Mouse (Mus musculus) hematopoietic stem cell, adult 5-6 weeks (primary cell): Measurements from ENCODE around the gene Tmem258. TPM values are rescaled to one million over a fixed set of nuclear protein-coding genes. Genes with fewer than 3 reads are reported as not detected.
"Not testable (repeated sequence)": the region's sequence is repeated elsewhere in the genome, so short reads cannot be mapped to it uniquely, and the experiment has no call there.

ENCODE experiments used
- ATAC-seq, 2 experiments: fragments of 125-278 bp in 1 of 2; replicated peaks in 1 of 2; 2 replicates each; pipeline ENCODE4 v1.8.0; 2016 to 2017; ENCODE audit warnings: inconsistent platforms in 2 of 2, mild to moderate bottlenecking in 2 of 2, moderate number of reproducible peaks in 2 of 2, low read depth in 1 of 2, moderate TSS enrichment in 1 of 2; ENCODE audit not compliant: low FRiP score in 2 of 2, poor library complexity in 2 of 2, severe bottlenecking in 2 of 2, insufficient read depth in 1 of 2, low TSS enrichment in 1 of 2
- total RNA-seq: library from RNA; stranded (forward); fragments of 172-1452, 232-1000 nt; gene quantifications from 2 replicates; pipeline ENCODE4 v1.2.3, GENCODE M21; 2017

Tmem258 gene
- total RNA-seq, result 102 and 111 TPM in 2 replicates

- ATAC-seq, result peak; percentile 90 to 96
Observed at GRCm38 (mm10) chr19:10203848-10204615, at the start of gene Tmem258, which contains the start of gene Fen1. TSS of gene Tmem258 (plus strand) at chr19:10204014. TSS of gene Fen1 (minus strand) at chr19:10204169.

GRCm38 (mm10) chr19:10157725-10158124 is 46.1 kb upstream of the Tmem258 start:
- ATAC-seq, result no peak

GRCm38 (mm10) chr19:10163896-10164295 is 39.9 kb upstream of the Tmem258 start:
- no peak for ATAC-seq

- ATAC-seq, result not testable (repeated sequence)
Observed at GRCm38 (mm10) chr19:10165928-10166327, 37.9 kb upstream of the Tmem258 start.

- ATAC-seq, result no peak
Observed at GRCm38 (mm10) chr19:10167112-10167511, 36.7 kb upstream of the Tmem258 start.

DNA sequence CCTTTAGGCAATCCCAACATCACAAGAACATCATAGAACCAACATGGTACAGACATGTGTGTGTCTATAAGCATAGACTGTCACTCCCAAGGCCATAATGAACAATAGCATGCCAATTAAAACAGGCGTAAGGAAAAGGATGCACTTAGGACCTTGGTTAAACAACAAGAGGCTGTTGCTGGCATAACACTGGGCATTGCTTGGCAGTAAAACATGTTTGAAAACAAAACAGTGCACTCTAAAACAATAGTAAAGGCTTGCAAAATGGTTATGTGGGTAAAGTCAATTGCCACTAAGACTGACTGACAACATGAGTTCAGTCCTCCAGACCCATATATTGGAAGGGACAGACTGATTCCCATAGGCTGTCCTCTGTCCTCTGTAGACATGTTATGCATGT is 35.9 kb upstream of the Tmem258 start:
- ATAC-seq, result no peak

- no peak for ATAC-seq
Observed at GRCm38 (mm10) chr19:10168441-10168840, 35.4 kb upstream of the Tmem258 start.

DNA sequence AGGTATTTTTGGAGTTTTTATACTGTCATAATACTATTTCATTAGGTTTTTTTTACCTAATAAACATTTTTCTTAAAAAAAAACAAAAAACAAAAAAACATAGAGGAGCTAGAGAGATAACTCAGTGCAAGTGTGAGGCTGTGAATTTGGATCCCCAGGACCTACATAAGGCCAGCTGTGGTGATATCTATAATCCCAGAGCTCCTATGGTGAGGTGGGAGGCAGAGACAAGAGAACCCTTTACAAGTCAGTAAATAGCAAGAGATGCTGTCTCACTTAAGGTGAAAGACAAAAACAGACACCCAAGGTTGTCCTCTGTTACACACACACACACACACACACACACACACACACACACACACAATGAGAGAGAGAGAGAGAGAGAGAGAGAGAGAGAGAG is 34.6 kb upstream of the Tmem258 start:
- no peak for ATAC-seq

GRCm38 (mm10) chr19:10169692-10170330 is 34.0 kb upstream of the Tmem258 start:
- not testable (repeated sequence) for ATAC-seq

- no peak for ATAC-seq
Observed at GRCm38 (mm10) chr19:10170466-10170865, 33.3 kb upstream of the Tmem258 start.

DNA sequence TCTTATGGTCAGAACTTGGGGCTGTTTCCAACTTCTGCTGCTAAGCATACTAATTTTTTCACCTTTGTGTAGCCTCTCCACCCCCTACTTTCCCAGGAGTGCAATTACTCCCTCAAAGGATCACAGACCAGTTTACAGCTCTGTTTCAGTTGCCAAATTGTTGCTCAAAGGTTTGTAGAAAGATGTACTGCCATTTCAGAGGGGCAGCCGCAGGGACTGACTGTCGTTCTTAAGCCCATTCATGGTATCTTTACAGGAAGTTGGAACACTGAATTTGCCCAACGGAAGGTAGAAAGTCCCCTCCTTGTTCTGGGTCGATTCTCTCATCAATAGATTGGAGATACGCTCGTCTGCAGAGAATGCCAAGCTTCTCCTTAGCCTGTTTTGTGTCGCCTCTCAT is 32.5 kb upstream of the Tmem258 start:
- no peak for ATAC-seq

- no peak for ATAC-seq
Observed at GRCm38 (mm10) chr19:10171846-10172245, 32.0 kb upstream of the Tmem258 start.

- ATAC-seq, result peak; percentile 62 to 87
Observed at GRCm38 (mm10) chr19:10173116-10173718, 30.6 kb upstream of the Tmem258 start.

DNA sequence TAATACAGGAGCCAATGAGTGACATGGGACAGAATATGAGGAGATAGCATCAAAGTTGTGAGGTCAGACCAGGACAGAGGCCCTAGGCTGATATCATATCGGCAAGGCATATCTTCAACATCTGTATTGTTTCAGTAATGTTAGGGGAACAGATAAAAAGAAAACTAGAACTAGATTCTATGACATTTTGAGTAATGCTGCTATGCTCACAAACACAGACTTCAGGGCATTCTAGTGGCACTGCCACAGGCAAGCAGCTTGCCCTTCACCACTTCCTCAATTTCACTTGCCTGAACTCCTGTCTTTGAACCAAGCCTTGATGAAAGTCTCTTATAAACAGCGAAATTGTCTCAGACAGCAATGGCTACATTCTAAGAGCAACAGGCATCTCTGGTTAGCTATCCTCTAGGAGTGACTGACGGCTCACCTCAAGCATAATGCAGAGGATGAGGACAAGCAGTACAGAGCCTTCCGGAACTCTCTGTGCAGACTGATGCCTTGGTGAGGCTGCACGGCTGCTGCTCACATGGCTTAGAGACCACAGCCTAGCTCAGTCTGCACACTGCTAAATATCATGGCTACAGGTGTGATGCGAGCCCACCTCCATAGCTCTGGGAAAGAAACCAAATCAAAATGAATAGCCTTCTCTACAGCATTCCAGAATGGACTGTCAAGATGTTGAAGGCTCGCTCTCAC is 29.8 kb upstream of the Tmem258 start:
- peak; percentile 76 to 80 for ATAC-seq

- no peak for ATAC-seq
Observed at GRCm38 (mm10) chr19:10174956-10175355, 28.9 kb upstream of the Tmem258 start.

- ATAC-seq, result no peak
Observed at GRCm38 (mm10) chr19:10176477-10176876, 27.3 kb upstream of the Tmem258 start.

- ATAC-seq, result peak in 1 of 2 experiments; percentile 19; a peak in 1 of 4 replicates
Observed at GRCm38 (mm10) chr19:10176941-10177372, 26.9 kb upstream of the Tmem258 start.

- no peak for ATAC-seq
Observed at GRCm38 (mm10) chr19:10181225-10181624, 22.6 kb upstream of the Tmem258 start.
